Mouse (Mus musculus) hindbrain, postnatal 0 days (tissue): ENCODE results near the gene Ehd1. TPM values are rescaled to one million over a fixed set of nuclear protein-coding genes. Genes with fewer than 3 reads are reported as not detected.

Experiments used
- ATAC-seq: fragments of 200-750 bp; cut with Nextera tagmentation; 2 replicates; pipeline ENCODE4 v1.8.0; 2017; ENCODE audit warnings: mild to moderate bottlenecking, moderate TSS enrichment, moderate library complexity
- DNase-seq: peaks from one replicate; pipeline ENCODE4 v3.0.0-alpha.2; 2015; ENCODE audit warnings: low spot score
- H3K27ac ChIP-seq: fragments of 300-500 bp; sonication (generic); 2 replicates; pipeline ENCODE4 v1.5.1; 2014; ENCODE audit warnings: mild to moderate bottlenecking
- H3K27me3 ChIP-seq: fragments of 300-500 bp; sonication (generic); 2 replicates; pipeline ENCODE4 v1.6.1; 2014; ENCODE audit warnings: low read length, mixed read lengths; ENCODE audit not compliant: insufficient read depth
- H3K36me3 ChIP-seq: fragments of 300-500 bp; sonication (generic); 2 replicates; pipeline ENCODE4 v1.6.1; 2014; ENCODE audit warnings: low read length, mixed read lengths; ENCODE audit not compliant: insufficient read depth
- H3K4me1 ChIP-seq: fragments of 300-500 bp; sonication (generic); 2 replicates; pipeline ENCODE4 v1.6.1; 2014; ENCODE audit warnings: antibody characterized with exemption, low read length, mixed read lengths; ENCODE audit not compliant: insufficient read depth
- H3K4me2 ChIP-seq: fragments of 300-500 bp; sonication (generic); 2 replicates; pipeline ENCODE4 v1.6.1; 2014; ENCODE audit warnings: low read depth, mild to moderate bottlenecking, low read length, moderate library complexity, mixed read lengths
- H3K4me3 ChIP-seq: fragments of 300-500 bp; sonication (generic); 2 replicates; pipeline ENCODE4 v1.5.1; 2014; ENCODE audit warnings: low read length
- H3K9ac ChIP-seq: fragments of 300-500 bp; sonication (generic); replicated peaks from 2 replicates; pipeline ENCODE4 v1.6.1; 2014; ENCODE audit warnings: mild to moderate bottlenecking, low read length, moderate library complexity, mixed read lengths
- H3K9me3 ChIP-seq: fragments of 300-500 bp; sonication (generic); 2 replicates; pipeline ENCODE4 v1.6.1; 2016; ENCODE audit warnings: low read length, mixed read lengths
- CTCF ChIP-seq: IDR thresholded peaks from 2 replicates; pipeline ENCODE4 v1.5.1; 2016; ENCODE audit warnings: antibody characterized with exemption, control low read depth, low read depth
- WGBS: fragments of 180-500 bp; shearing (Covaris S2); extraction: QIAGEN DNeasy Blood & Tissue Kit; methylation state at CpG from one replicate; pipeline ENCODE4 v1.1.7; 2014; 5-methylcytosine and 5-hydroxymethylcytosine counted together
- polyA plus RNA-seq: library from polyadenylated mRNA; unstranded; fragments of >200 nt; fragmentation: Nextera tagmentation; extraction: Ambion mirVana; gene quantifications from 2 replicates; pipeline ENCODE4 v1.2.1, GENCODE M21; 2015
- total RNA-seq: library from RNA; depleted of rRNA; stranded (reverse); fragments of >200 nt; gene quantifications from 2 replicates; pipeline ENCODE4 v1.2.3, GENCODE M21; 2014

Ehd1 gene
- total and polyA plus RNA-seq, 2 experiments from 2014 or later, result 77.5 to 135 TPM

DNA sequence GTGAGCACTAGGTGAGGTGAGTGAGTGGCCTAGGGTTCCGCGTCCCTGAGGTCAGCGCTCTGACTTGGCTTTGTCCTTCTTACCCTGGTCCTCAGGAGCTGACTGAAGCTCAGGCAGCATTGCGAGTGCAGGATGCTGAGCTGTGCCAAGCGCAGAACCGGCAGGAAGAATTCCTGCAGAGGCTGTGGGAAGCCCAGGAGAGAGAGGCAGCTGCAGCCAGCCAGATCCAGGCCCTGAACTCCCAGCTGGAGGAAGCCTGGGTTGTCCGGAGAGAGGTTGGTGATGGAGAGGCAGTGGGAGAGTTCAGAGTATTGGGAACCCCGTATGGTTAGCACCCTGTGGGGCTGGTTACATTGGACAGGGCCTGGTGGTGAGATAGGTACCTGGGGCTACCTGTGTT is 37.3 kb downstream of the Ehd1 start:
- Histone ChIP-seq H3K9me3 (no peaks in the 10 kb centered on the region), H3K4me3 (no peak overlapping the region), H3K27me3 (no peaks in the 10 kb centered on the region), H3K4me1 (no peaks in the 10 kb centered on the region), H3K36me3 (peaks cover 13% of the 10 kb centered on the region), H3K9ac (no peak overlapping the region), H3K4me2 (no peak overlapping the region), H3K27ac (no peak overlapping the region)
- ATAC-seq (no peak), DNase-seq (no peak)
- WGBS, result 86% methylated on average over 8 of the region's 8 CpGs
- no peak for TF ChIP-seq CTCF

DNA sequence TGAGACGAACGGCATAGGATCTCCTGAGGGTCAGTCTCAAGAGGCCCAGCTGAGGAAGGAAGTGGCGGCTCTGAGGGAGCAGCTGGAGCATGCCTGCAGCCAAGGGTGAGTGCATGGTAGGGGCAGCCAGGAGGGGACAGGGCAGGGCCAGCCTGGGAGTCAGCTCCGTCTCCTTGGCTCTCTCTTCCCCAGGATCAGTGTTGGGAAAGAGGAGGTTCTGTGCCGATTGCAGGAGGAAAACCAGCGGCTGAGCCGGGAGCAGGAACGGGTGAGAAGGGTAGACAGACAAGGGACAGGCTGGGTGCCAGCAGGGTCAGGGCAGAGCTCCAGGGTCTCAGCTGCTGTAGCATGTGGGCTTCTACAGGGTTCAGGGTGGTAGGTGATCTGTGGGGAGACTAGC is 38.0 kb downstream of the Ehd1 start:
- H3K9ac ChIP-seq, result no peak overlapping the region
- H3K4me2 ChIP-seq, result no peak overlapping the region
- no peaks in the 10 kb centered on the region for H3K4me1 ChIP-seq
- peaks cover 13% of the 10 kb centered on the region for H3K36me3 ChIP-seq
- no peak for ATAC-seq
- H3K27ac ChIP-seq, result no peak overlapping the region
- WGBS, result 70% methylated on average over 8 of the region's 8 CpGs
- no peaks in the 10 kb centered on the region for H3K9me3 ChIP-seq
- H3K4me3 ChIP-seq, result no peak overlapping the region
- no peak for TF ChIP-seq CTCF
- DNase-seq, result no peak
- H3K27me3 ChIP-seq, result no peaks in the 10 kb centered on the region

DNA sequence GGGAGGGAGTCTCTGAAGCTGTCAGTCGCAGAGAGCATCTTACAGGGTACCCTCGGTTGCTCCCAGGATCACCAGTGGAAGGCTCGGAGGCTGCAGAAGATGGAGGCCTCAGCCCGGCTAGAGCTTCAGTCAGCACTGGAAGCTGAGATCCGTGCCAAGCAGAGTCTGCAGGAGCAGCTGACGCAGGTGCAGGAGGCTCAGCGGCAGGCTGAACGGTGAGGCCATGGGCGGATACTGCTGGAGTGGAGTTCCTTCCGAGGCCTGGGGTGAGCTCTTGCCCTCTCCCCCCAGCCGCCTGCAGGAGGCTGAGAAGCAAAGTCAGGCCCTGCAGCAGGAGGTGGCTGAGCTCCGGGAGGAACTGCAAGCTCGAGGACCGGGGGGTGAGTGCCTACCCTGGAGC is 39.0 kb downstream of the Ehd1 start:
- DNase-seq (no peak), ATAC-seq (no peak)
- H3K36me3 ChIP-seq, result peaks cover 13% of the 10 kb centered on the region
- H3K27ac ChIP-seq, result no peak overlapping the region
- no peaks in the 10 kb centered on the region for H3K4me1 ChIP-seq
- 68% methylated on average over 14 of the region's 14 CpGs for WGBS
- H3K9me3 ChIP-seq, result no peaks in the 10 kb centered on the region
- H3K4me2 ChIP-seq, result no peak overlapping the region
- H3K27me3 ChIP-seq, result no peaks in the 10 kb centered on the region
- no peak for TF ChIP-seq CTCF
- no peak overlapping the region for H3K9ac ChIP-seq
- H3K4me3 ChIP-seq, result no peak overlapping the region

DNA sequence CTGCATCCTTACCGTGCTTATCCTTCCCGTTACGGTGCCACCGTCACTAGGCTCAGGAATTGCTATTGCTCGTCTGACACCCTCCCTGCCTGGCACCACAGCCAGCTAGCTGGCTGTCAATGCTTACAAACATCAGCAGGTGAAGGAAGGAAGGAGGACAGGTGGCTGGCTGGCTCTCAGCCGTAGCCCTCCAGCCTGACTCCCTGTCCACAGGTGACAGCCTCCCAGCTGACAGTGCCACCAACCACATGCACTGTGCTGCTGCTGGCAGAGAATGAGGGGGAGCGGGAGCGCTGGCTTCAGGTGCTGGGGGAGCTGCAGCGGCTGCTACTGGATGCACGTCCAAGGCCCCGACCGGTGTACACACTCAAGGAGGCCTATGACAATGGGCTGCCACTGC is 41.6 kb downstream of the Ehd1 start:
- no peak overlapping the region for H3K9ac ChIP-seq
- WGBS, result 86% methylated on average over 12 of the region's 12 CpGs

DNA sequence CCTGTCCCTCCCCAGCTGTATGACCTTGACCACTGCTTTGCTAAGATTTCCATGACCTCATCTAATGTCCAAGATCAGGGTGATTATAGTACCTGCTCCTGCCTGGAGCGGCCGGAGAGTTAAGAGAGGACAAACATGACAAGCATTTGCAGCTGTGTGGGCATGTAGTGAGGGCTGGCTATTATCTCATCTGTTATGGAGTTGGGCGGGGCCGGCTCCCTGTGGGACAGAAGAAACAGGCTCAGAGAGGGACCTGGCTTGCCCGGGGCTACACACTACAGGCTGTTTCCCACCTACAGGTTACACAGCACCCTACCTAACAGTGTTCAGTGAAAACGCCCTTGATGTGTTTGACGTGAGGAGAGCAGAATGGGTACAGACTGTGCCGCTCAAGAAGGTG is 44.8 kb downstream of the Ehd1 start:
- no peaks in the 10 kb centered on the region for H3K4me1 ChIP-seq
- H3K4me3 ChIP-seq, result no peak overlapping the region
- H3K27me3 ChIP-seq, result no peaks in the 10 kb centered on the region
- ATAC-seq (no peak), DNase-seq (no peak)
- H3K4me2 ChIP-seq, result no peak overlapping the region
- 88% methylated on average over 8 of the region's 8 CpGs for WGBS
- H3K9me3 ChIP-seq, result no peaks in the 10 kb centered on the region
- 0 out of 2 replicates have a peak, but pooled peaks cover 5% of the 10 kb centered on the region for H3K36me3 ChIP-seq
- TF ChIP-seq CTCF, result no peak
- no peak overlapping the region for H3K9ac ChIP-seq
- no peak overlapping the region for H3K27ac ChIP-seq

More for the DNA sequence above, 41.6 kb downstream of the Ehd1 start:
- Histone ChIP-seq H3K4me3 (no peak overlapping the region), H3K4me2 (no peak overlapping the region), H3K27me3 (no peaks in the 10 kb centered on the region), H3K9me3 (no peaks in the 10 kb centered on the region), H3K27ac (no peak overlapping the region), H3K36me3 (peaks cover 13% of the 10 kb centered on the region), H3K4me1 (no peaks in the 10 kb centered on the region)
- ATAC-seq (no peak), DNase-seq (no peak)
- no peak for TF ChIP-seq CTCF

DNA sequence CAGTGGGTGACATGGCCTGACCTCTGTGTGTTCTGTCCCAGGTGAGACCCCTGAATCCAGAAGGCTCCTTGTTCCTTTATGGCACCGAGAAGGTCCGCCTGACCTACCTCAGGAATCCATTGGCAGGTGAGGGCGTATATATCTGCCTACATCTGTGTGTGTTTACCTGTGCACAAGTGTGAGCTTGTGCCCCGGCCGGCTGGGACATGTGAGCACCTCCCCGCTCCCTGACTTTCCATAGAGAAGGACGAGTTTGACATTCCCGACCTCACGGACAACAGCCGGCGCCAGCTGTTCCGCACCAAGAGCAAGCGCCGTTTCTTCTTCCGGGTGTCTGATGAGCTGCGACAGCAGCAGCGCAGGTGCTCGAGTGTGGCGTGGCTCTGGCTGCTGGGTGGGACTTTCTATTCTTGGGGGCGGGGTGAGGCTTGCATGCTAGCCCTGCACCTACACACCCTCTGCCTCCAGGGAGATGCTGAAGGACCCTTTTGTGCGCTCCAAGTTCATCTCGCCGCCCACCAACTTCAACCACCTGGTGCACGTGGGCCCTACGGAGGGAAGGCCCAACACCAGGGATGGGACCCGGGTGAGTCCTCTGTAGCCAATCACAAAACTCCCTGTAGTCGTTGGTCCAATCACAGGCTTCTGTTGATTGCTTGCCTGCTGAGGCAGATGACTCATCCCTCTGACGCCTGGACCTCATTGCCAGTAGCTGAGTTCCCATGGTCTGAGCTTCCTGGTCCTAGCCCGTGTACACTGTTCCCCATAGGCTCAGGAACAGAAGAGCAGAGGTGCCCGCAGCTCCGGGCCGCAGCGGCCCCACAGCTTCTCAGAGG is 45.5 kb downstream of the Ehd1 start:
- Histone ChIP-seq H3K4me2 (no peak overlapping the region), H3K9ac (no peak overlapping the region), H3K9me3 (no peaks in the 10 kb centered on the region), H3K27ac (no peak overlapping the region), H3K36me3 (0 out of 2 replicates have a peak, but pooled peaks cover 5% of the 10 kb centered on the region), H3K27me3 (no peaks in the 10 kb centered on the region), H3K4me1 (no peaks in the 10 kb centered on the region), H3K4me3 (no peak overlapping the region)
- DNase-seq, result no peak
- 86% methylated on average over 33 of the region's 33 CpGs for WGBS
- TF ChIP-seq CTCF, result no peak
- no peak for ATAC-seq

DNA sequence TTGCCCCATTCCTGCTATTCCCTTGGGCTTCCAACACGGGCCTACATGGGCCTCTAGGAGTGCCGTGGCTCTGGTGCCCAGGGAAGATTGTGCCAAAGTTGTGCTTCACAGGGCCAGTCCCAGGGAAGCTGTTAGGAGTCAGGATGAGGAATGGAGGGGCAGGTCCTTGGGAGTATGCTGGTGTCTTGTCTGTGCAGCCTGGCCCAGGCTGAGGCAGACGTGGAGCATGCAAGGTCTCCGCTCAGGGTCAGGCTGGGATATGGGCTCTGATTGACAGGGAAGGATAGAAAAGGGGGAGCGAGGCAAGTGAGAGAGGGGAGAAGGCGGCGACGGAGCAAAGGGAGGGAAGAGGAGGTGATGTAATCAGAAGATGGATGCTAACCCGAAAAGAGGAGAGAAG is 48.2 kb downstream of the Ehd1 start:
- Histone ChIP-seq H3K9ac (no peak overlapping the region), H3K27me3 (no peaks in the 10 kb centered on the region), H3K4me3 (no peak overlapping the region), H3K27ac (no peak overlapping the region), H3K9me3 (no peaks in the 10 kb centered on the region), H3K4me1 (no peaks in the 10 kb centered on the region), H3K4me2 (no peak overlapping the region), H3K36me3 (no peaks in the 10 kb centered on the region)
- DNase-seq (no peak), ATAC-seq (no peak)
- 87% methylated on average over 9 of the region's 9 CpGs for WGBS
- no peak for TF ChIP-seq CTCF
